Mouse (Mus musculus): ENCODE results near the gene Hist1h4n.
A peak's percentile ranks its signal among the peaks of the same experiment; 100 is the strongest.
"Not testable (repeated sequence)": the region's sequence is repeated elsewhere in the genome, so short reads cannot be mapped to it uniquely, and the experiment has no call there.

The Hist1h4n gene

DNA sequence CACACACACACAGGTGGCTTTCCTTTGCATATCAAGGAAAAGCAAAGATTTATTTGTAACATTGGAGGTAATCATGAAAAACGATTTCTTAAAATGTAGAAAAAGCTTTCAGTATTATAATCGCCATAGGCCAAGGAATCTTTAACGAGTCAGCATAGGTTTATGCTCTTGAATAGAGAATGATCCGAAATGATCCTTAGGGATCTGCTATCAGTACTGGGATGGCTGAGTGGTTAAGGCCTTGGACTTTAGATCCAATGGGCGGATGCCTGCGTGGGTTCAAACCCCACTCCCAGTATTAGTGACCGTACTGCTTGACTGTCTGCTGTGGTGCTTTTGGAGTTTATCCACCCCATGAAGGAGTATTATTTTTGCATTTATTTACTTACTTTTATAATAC is 36.4 kb downstream of the Hist1h4n start:
- no peak for DNase-seq (ENCODE audit: low spot score)

DNA sequence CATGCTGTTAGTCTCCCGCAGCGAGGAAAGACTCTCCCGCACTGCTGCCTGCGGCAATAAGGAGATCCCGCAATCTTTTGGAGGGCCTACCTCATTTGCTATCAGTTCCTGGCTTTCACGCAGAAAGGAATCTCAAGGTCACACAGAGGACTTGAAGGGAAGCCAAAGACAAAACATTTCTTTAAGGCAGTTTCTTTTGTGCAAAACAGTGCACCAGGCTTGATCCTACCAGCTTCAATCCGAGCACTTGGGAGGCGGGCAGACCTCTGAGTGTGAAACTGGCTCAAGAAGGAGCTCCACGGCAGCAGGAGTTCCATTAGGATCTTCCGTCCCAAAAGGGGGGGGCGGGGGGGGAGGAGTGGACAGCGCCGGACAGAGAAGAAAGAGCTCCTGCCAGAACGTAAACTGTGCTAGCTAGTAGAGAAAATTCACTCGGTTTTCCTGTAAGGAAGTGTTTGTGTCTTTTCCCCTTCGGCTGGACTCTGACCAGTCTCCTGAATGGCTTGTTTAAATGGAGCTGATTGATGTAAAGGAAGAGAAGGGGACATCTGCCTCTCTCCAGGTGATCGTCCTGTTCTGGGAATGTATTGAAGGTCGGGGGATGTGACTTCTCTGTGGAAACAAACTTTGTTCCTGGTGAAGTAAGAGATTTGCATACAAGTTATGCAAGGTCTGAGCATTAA is 41.3 kb downstream of the Hist1h4n start:
- DNase-seq (ENCODE audit: low spot score): no peak

DNA sequence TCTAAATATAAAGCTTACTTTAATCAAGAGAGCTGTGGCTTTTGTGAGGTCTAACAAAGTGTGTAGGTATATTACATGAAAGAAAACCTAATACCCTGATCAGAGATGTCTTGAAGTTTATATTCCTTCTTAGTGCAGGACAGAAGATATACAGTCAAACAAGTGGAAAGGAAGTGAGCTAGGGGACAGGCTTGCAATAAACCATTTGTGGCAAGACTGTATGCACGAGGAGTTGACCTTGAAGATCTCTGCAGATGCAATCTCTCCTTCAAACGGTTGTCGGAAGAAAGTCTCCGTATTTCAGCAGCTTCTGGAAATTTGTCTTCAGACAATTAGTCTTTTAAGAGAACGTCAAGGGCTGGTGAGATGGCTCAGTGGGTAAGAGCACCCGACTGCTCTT is 42.1 kb downstream of the Hist1h4n start:
- no peak for DNase-seq (ENCODE audit: low spot score)

GRCm38 (mm10) chr13:21787760-21788593 is 44.0 kb downstream of the Hist1h4n start:
- DNase-seq (ENCODE audit: low spot score): no peak

DNA sequence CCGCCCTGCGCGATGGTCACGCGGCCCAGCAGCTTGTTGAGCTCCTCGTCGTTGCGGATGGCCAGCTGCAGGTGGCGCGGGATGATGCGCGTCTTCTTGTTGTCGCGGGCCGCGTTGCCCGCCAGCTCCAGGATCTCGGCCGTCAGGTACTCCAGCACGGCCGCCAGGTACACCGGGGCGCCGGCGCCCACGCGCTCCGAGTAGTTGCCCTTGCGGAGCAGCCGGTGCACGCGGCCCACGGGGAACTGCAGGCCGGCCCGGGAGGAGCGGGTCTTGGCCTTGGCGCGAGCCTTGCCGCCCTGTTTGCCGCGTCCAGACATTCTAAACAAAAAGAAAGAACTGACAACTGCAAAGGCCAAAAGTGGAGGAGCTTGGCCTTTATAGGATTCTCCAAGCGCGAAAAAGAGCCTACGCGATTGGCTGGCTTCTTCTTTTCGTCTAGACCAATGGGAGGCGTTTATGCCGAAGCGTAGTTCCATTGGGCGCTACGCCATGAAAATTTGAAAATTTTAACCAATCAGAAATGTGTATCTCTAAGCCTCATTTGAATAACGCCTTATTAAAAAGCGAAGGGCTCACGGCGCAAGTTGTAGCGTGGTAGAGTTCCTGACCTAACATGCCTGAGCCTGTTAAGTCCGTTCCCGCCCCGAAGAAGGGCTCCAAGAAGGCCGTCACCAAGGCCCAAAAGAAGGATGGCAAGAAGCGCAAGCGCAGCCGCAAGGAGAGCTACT is 44.9 kb downstream of the Hist1h4n start, which contains the start of the genes Hist1h2an and Hist1h2bp:
Hist1h2an (minus strand) TSS at position 320 of the 731 bp plus-strand sequence.
Hist1h2bp (plus strand) TSS at position 563 of the 731 bp plus-strand sequence.
- DNase-seq (ENCODE audit: low spot score): peak; percentile 62

- no peak for DNase-seq (ENCODE audit: low spot score)
Measured at GRCm38 (mm10) chr13:21786189-21786898, 45.7 kb downstream of the Hist1h4n start.

DNA sequence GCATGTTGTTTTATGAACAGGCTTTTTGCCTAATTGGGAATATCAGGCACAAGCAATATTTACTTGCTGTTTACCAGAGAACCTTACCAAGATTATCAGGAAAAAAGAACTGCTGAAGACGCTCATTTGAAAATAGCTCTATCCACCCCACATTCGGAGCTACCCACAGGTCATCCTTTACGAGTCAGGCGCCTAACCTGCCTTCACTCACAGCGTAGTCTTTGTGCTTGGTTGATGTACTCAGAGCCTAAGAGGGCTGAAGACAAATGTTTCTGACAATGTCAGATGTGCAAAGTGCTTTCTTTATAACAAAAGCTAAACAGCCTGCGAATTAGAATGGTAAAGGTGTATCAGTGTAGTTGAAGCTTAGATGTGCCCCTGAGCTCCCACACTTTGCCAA is 47.7 kb downstream of the Hist1h4n start:
- DNase-seq (ENCODE audit: low spot score): no peak

DNA sequence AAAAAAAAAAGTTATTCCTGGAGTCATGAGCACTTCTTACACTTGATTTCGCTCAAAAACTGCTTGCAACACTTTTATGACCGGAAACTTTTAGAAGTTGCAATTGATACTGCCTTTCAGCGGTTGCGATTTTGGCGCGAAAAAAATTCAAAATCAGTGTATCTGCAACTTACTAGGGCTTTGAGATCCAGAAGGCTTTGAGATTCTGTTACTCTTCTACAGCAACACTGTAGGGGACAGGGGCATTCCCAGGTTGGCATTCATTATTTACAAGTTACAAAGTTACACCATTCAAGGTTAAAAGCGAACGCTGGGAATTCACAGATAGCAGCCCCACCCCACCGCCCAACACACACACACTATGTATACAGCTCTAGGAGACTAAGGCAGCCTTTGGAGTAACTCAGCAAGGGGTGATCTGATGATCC is 48.2 kb downstream of the Hist1h4n start:
- no peak for DNase-seq (ENCODE audit: low spot score)

DNA sequence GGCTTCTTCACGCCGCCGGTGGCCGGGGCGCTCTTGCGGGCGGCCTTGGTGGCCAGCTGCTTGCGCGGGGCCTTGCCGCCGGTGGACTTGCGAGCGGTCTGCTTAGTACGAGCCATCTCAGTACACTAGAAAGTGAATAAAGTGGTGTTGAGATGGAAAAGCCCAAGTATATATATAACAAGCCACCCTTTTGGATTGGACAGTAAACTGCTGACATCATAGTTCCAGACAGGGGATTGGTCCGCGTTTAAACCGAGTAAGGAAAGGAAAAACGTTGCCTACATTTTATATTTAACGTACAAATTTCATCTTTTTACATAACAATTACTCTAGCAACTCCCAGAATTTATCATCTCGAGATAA is 48.8 kb downstream of the Hist1h4n start, which contains the start of gene Hist1h3i:
Hist1h3i (minus strand) TSS at position 116 of the 363 bp plus-strand sequence.
- peak; percentile 18 for DNase-seq (ENCODE audit: low spot score)

- not testable (repeated sequence) for DNase-seq (ENCODE audit: low spot score)
Measured at GRCm38 (mm10) chr13:21782361-21783254, 49.4 kb downstream of the Hist1h4n start.

Measured in urinary bladder, postnatal 25 days (tissue).